Mouse (Mus musculus) heart, adult 2 months (tissue): ENCODE measurements around the gene Atf6. TPM values are rescaled to one million over a fixed set of nuclear protein-coding genes. Genes with fewer than 3 reads are reported as not detected.

Source experiments
- DNase-seq, 2 experiments: peaks; one replicate each; pipeline ENCODE4 v3.0.0; 2021
- H3K27ac ChIP-seq: fragments of 200-600 bp; 2 replicates; pipeline ENCODE4 v1.8.1; 2022
- H3K27me3 ChIP-seq: fragments of 200-500 bp; 2 replicates; pipeline ENCODE4 v1.6.1; 2012; ENCODE audit warnings: mild to moderate bottlenecking, low read length, inconsistent platforms, mixed read lengths; ENCODE audit not compliant: control insufficient read depth, insufficient read depth
- H3K36me3 ChIP-seq: fragments of 200-500 bp; 2 replicates; pipeline ENCODE4 v1.6.1; 2012; ENCODE audit warnings: low read length, inconsistent platforms; ENCODE audit not compliant: control insufficient read depth, insufficient read depth
- H3K4me1 ChIP-seq: fragments of 200-500 bp; 2 replicates; pipeline ENCODE4 v1.6.1; 2011; ENCODE audit warnings: low read length; ENCODE audit not compliant: control insufficient read depth, insufficient read depth
- H3K4me3 ChIP-seq: fragments of 200-600 bp; 2 replicates; pipeline ENCODE4 v1.8.1; 2022
- H3K79me2 ChIP-seq: fragments of 200-500 bp; replicated peaks from 2 replicates; pipeline ENCODE4 v1.6.1; 2012; ENCODE audit warnings: mild to moderate bottlenecking, inconsistent platforms, low read length, moderate library complexity, mixed read lengths; ENCODE audit not compliant: control insufficient read depth, insufficient read depth
- H3K9ac ChIP-seq: fragments of 200-500 bp; 2 replicates; pipeline ENCODE4 v1.6.1; 2012; ENCODE audit warnings: low read depth, mild to moderate bottlenecking, control low read depth, inconsistent platforms, low read length, mixed read lengths
- CTCF ChIP-seq: fragments of 200-600 bp; IDR thresholded peaks from 2 replicates; pipeline ENCODE4 v1.8.1; 2022; ENCODE audit warnings: antibody characterized with exemption, mild to moderate bottlenecking, moderate library complexity
- EP300 ChIP-seq: fragments of 200-500 bp; IDR thresholded peaks from 2 replicates; pipeline ENCODE4 v1.6.1; 2011; ENCODE audit warnings: low read depth, low read length, control low read depth; ENCODE audit not compliant: insufficient read depth
- POLR2A ChIP-seq: fragments of 200-500 bp; IDR thresholded peaks from 2 replicates; pipeline ENCODE4 v1.6.1; 2011; ENCODE audit warnings: mild to moderate bottlenecking, low read depth, low read length, control low read depth; ENCODE audit not compliant: insufficient read depth
- WGBS: fragments of 180-500 bp; shearing (Covaris S2); methylation state at CpG from one replicate; pipeline ENCODE4 v1.1.7; 2018; 5-methylcytosine and 5-hydroxymethylcytosine counted together
- intact Hi-C: fragments of 180-260 bp; cut with DNase I; formaldehyde crosslinking; loops from one replicate; pipeline ENCODE4 v1.15.1; 2025
- polyA plus RNA-seq: library from polyadenylated mRNA; depleted of rRNA; stranded (reverse); fragments of >200 nt; gene quantifications from 2 replicates; pipeline ENCODE4 v1.2.3, GENCODE M21; 2012
- total RNA-seq, 2 experiments: library from RNA; stranded (reverse); gene quantifications; 2 replicates each; pipeline ENCODE4 v1.2.3; 2021

The Atf6 gene
- total and polyA plus RNA-seq, 3 experiments = 22.0 to 82.3 (median 62.6) TPM

DNA sequence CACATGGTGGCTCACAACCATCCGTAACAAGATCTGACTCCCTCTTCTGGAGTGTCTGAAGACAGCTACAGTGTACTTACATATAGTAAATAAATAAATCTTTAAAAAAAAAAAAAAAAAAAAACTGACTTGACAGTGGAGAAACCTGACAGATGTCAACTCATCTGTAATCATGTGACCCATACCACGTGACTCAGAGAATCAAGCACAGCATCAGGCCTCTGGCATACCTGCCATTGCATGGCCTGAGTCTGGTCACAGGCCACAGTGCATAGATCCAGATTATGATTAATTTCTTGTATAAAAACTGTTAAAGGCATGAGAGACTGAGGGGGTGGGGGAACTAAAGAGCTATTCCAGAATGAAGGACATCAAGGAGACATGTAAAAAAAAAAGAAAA is 8.7 kb downstream of the Atf6 start:
- Histone ChIP-seq H3K79me2 (peaks cover 7% of the 10 kb centered on the region; the same call in 1 of the 2 replicates), H3K36me3 (peaks cover 17% of the 10 kb centered on the region), H3K9ac (no peak overlapping the region), H3K27ac (no peak overlapping the region), H3K27me3 (no peaks in the 10 kb centered on the region), H3K4me1 (peaks cover 5% of the 10 kb centered on the region), H3K4me3 (no peak overlapping the region)
- intact Hi-C loops = no loop called here
- no peak for TF ChIP-seq POLR2A
- 72% methylated on average over 2 of the region's 2 CpGs for WGBS
- no peak for DNase-seq

DNA sequence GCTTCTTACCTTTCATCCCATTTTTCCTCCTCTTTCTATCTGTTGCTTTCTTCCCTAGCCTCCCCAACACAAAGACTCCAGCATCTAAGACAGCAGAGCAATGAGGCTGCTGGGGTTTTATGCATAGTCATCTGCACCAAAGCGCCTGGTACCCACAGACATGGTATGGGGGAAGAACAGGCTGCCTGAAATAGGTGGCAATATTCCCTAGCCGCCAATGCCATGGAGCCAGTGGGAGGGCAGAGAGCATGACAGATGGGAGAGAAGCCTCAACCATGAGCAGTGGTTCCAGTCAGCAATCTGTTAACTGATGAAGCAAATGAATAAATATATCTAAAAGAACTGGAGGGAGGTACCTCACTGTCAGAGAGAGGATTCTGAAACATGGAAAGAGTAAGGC is 10.2 kb downstream of the Atf6 start:
- Histone ChIP-seq H3K4me1 (peaks cover 3% of the 10 kb centered on the region), H3K4me3 (no peak overlapping the region), H3K27ac (no peak overlapping the region), H3K9ac (no peak overlapping the region), H3K27me3 (no peaks in the 10 kb centered on the region), H3K79me2 (peaks cover 7% of the 10 kb centered on the region; the same call in 1 of the 2 replicates), H3K36me3 (peaks cover 14% of the 10 kb centered on the region)
- DNase-seq = no peak
- TF ChIP-seq POLR2A (no peak), EP300 (no peak), CTCF (no peak)
- 92% methylated on average over 2 of the region's 2 CpGs for WGBS
- intact Hi-C loops = no loop called here

DNA sequence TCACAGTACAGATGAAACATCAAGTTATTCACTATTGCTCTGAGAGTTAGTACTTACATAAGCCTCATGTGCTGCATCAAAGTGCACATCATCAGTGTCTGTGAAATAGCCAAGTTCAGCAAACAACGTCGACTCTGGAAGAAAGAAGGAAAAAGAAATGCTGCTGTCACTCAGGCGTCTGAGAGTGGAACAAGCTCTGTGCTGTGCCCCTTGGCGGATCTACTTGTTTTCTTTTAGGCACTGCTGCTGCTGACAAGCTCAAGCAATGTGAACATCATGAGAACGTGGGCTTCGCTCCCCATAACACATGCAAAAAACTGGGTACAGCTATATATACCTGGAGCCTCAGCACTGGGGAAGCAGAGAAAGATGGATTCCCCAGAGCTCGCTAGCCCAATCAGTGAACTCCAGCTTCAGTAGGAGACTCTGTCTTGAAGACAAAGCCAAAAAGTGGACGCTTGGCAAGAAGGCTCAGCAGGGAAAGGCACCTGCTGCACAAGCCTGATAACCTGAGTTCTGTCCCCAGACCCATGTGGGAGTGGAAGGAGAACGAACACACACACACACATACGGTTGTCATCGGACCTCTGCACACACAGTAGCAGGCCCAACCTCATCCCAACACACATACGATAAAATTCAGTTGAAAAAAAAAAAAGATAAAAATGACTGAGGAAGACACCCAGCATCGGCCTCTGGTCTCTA is 12.4 kb downstream of the Atf6 start:
- DNase-seq = no peak
- no peak overlapping the region for H3K27ac ChIP-seq
- TF ChIP-seq EP300 (no peak), CTCF (no peak), POLR2A (no peak)
- peaks cover 4% of the 10 kb centered on the region for H3K36me3 ChIP-seq
- H3K4me1 ChIP-seq = peaks cover 2% of the 10 kb centered on the region
- no peaks in the 10 kb centered on the region for H3K27me3 ChIP-seq
- no peak overlapping the region for H3K4me3 ChIP-seq
- intact Hi-C loops = no loop called here
- no peak overlapping the region for H3K9ac ChIP-seq
- 84% methylated on average over 13 of the region's 13 CpGs for WGBS
- H3K79me2 ChIP-seq = peaks cover 5% of the 10 kb centered on the region; the same call in 1 of the 2 replicates

DNA sequence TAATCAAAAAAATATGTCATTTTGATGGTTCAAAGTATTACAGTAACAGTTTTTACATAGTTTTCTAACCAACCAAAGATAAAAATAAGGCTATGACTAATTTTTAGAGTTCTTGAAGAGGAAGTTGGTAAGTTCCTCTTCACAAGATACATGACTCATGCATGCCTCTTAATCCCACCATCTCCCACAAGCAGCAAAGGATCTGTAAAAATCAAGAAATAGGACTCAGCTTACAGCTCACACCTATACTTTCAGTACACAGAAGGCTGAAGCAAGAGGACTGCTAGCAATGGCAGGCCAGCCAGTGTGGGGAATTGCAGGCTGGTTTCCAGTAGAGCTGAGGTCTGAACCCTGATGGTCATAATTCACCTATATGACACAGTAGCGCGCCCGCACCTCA is 14.0 kb downstream of the Atf6 start:
- no peak overlapping the region for H3K27ac ChIP-seq
- H3K4me1 ChIP-seq = peaks cover 2% of the 10 kb centered on the region; the same call in 1 of the 2 replicates
- intact Hi-C loops = no loop called here
- H3K9ac ChIP-seq = no peak overlapping the region
- peaks cover 4% of the 10 kb centered on the region for H3K36me3 ChIP-seq
- H3K79me2 ChIP-seq = 0 out of 2 replicates have a peak, but pooled peaks cover 2% of the 10 kb centered on the region
- no peak overlapping the region for H3K4me3 ChIP-seq
- no peak for DNase-seq
- 85% methylated on average over 3 of the region's 3 CpGs for WGBS
- TF ChIP-seq CTCF (no peak), POLR2A (no peak), EP300 (no peak)
- no peaks in the 10 kb centered on the region for H3K27me3 ChIP-seq

DNA sequence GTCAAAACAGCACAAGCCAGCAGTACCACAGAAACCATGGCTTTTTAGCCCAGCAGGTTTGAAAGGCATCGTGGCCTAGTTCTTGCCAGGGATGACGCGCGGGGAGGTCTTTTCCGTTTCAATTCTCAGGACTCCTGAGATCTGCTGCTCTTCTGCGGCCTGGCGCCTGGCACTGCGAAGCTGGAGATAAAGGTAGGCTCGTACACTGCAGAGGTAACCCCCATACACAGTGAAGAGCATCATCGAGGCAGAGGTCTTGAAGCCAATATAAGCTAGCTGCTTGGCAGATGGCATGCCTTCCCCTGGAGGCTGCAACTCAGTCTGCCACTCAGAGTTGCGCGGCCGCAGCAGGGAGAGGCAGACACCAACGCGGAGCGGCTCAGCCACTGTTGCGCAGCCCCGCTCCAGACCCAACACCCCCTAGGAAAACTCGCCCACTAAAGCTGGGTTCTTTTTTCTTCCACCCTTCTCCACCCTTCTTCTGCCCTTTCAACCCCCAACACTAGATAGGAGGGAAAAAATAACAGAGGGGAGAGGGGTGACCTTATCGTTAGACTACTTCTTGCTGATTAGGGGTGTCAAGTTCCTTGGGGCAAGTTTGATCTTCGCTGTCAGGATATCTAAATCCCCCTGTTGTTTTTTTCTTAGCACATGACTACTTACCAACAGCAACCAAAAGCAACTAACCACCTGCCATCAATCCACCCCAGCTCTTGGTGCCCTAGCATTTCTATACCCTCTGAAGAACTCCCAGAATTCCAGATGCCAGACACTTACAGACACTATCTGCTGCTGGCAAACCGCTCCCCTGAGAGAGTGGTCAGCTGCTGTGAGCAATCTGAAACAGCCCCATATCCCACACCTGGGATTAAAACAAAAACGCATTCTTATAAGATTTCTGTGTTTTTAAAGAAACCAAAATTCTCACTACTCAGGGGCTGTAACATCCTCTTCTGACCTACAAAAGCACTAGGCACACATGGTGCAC is 16.6 kb downstream of the Atf6 start:
- WGBS = 77% methylated on average over 23 of the region's 23 CpGs
- no peak overlapping the region for H3K27ac ChIP-seq
- no peak overlapping the region for H3K4me3 ChIP-seq

DNA sequence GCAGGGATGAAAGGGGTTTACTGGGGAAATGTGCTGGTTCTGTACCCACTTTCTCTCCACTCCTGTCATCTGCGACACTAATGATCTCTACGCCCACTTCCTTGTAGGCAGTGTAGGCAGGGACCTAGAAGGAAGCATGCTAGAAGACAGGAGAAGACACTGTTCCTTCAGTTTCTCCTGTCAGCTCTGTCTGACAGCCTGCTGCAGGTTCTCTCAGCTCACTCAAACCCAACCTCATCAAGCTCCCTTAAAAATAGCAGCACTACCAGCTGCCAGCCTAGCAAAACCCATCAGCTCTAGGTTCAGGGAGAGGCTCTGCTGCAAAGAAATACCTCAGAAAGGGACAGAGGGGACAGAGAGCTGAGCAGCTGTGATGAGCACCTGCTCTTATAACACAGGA is 17.6 kb downstream of the Atf6 start:
- intact Hi-C loops = no loop called here
- Histone ChIP-seq H3K27ac (no peak overlapping the region; the same call in 1 of the 2 replicates), H3K4me3 (no peak overlapping the region), H3K9ac (no peak overlapping the region), H3K4me1 (peaks cover 3% of the 10 kb centered on the region), H3K36me3 (peaks cover 12% of the 10 kb centered on the region), H3K27me3 (no peaks in the 10 kb centered on the region), H3K79me2 (no peaks in the 10 kb centered on the region)
- WGBS = 83% methylated on average over 2 of the region's 2 CpGs
- TF ChIP-seq CTCF (no peak), EP300 (no peak), POLR2A (no peak)
- DNase-seq = no peak

More for the DNA sequence above, 16.6 kb downstream of the Atf6 start:
- Histone ChIP-seq H3K27me3 (no peaks in the 10 kb centered on the region), H3K79me2 (no peaks in the 10 kb centered on the region), H3K4me1 (peaks cover 2% of the 10 kb centered on the region), H3K36me3 (peaks cover 6% of the 10 kb centered on the region), H3K9ac (no peak overlapping the region)
- intact Hi-C loops = no loop called here
- TF ChIP-seq POLR2A = no peak
- no peak for TF ChIP-seq CTCF
- no peak for TF ChIP-seq EP300
- no peak for DNase-seq
